Mouse (Mus musculus): Measurements from ENCODE around the gene Myf5. TPM values are rescaled to one million over a fixed set of nuclear protein-coding genes. Genes with fewer than 3 reads are reported as not detected.

Myf5 gene
- polyA plus RNA-seq, 2 experiments = 9.0 to 24.4 TPM

DNA sequence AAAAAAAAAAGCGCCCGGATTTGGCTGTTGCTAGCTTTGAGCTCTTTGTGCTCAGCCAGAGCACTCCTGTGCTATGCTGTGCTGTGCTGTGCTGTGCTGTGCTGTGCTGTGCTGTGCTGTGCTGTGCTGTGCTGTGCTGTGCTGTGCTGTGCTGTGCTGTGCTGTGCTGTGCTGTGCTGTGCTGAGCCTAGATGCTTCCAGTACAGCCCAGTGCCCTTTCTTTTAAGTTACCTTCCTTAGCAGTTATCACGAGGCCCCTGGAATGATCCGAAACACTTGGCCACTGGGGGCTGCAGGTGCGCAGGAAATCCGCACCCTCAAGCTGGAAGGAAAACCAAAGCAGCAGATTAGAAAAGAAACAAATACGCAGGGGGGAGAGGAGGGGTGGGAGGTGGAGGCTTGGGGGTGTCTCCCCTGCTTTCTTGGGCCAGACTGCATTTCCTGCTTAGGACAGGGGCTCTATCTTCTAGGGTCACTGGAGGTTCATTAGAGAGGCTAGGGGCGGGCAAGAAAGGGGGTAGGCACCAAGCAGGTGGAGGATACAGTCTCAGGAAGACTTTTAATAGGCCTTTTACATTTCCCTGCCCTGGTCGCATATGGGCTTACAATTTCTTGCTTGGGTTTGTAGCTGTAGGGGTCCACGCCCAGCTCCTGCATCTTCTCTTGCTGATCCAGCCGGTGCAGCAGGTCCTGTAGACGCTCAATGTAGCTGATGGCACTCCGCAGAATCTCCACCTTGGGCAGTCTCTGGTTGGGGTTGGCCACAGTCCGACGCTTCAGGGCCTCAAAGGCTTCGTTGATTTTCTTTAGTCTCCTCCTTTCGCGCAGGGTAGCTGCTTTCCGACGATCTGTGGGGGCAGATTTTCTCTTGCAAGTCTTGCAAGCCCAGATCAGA lies 7.9 kb upstream of the Myf5 start:
- H3K4me1 ChIP-seq (ENCODE audit: control insufficient read depth, insufficient read depth, low read length) = peaks cover 7% of the 10 kb centered on the region; the same call in 1 of the 2 replicates
- no peak overlapping the region for H3K27ac ChIP-seq (replicated peaks; ENCODE audit: low read depth, low read length)
- peak overlapping the region; percentile 40; the same call in 1 of the 2 replicates for H3K9ac ChIP-seq (ENCODE audit: low read depth, low read length, severe bottlenecking)
- ATAC-seq (ENCODE audit: low FRiP score, low read depth) (peak; percentile 39; the same call in 1 of the 2 replicates), DNase-seq (ENCODE audit: low spot score) (no peak)
- H3K9me3 ChIP-seq (ENCODE audit: control insufficient read depth, low read length) = no peaks in the 10 kb centered on the region
- no peaks in the 10 kb centered on the region for H3K36me3 ChIP-seq (ENCODE audit: control insufficient read depth, insufficient read depth, low read length)
- peak overlapping the region; percentile 47 for H3K4me2 ChIP-seq (replicated peaks; ENCODE audit: low read depth, low read length, severe bottlenecking)
- TF ChIP-seq POLR2A (IDR thresholded peaks at IDR 0.05; ENCODE audit: borderline replicate concordance, extremely low read depth, insufficient read depth, insufficient read length) = no peak
- no peaks in the 10 kb centered on the region for H3K27me3 ChIP-seq (ENCODE audit: control insufficient read depth, insufficient read depth, low read length)
- WGBS = 35% methylated on average over 20 of the region's 20 CpGs
- peak overlapping the region; percentile 31 for H3K4me3 ChIP-seq (replicated peaks; ENCODE audit: low read length)

DNA sequence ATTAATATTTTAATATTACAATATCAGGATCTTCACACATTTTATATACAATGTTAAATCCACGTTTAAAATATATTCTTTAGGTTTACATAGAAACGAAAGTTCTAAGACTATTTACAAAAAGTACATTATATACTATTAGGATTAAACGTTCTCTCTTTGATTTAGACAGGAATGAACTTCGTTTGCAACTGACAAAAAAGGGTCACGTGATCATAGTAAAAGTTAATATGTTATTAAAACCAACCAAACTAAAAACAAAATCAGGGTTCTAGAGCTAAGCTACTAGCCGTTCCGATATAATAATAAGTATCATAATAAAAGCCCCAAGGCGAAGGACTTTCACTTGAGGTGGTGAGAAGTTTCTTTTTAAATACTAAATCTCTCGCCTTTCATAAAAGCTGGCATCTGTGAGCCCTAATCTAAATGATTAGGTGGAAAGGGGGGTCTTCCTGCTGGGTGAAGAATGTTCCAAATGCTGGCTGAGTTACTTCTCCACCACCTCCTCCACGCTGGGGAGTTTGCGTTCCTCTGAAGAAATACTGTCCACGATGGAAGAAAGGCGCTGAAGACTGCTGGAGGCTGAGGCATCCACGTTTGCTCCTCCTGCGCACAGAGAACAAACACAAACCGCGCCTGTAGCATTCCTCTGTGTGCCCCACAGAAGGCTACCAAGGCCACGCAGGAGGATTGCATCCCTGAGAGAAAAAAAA lies 7.1 kb upstream of the Myf5 start:
- peak overlapping the region; percentile 47 for H3K4me2 ChIP-seq (replicated peaks; ENCODE audit: low read depth, low read length, severe bottlenecking)
- H3K4me3 ChIP-seq (replicated peaks; ENCODE audit: low read length) = peak overlapping the region; percentile 31
- DNase-seq (ENCODE audit: low spot score) (no peak), ATAC-seq (ENCODE audit: low FRiP score, low read depth) (no peak)
- no peak for TF ChIP-seq POLR2A (IDR thresholded peaks at IDR 0.05; ENCODE audit: borderline replicate concordance, extremely low read depth, insufficient read depth, insufficient read length)
- H3K9ac ChIP-seq (ENCODE audit: low read depth, low read length, severe bottlenecking) = peak overlapping the region; percentile 40; the same call in 1 of the 2 replicates
- H3K9me3 ChIP-seq (ENCODE audit: control insufficient read depth, low read length) = no peaks in the 10 kb centered on the region
- no peaks in the 10 kb centered on the region for H3K27me3 ChIP-seq (ENCODE audit: control insufficient read depth, insufficient read depth, low read length)
- 27% methylated on average over 18 of the region's 18 CpGs for WGBS
- peaks cover 7% of the 10 kb centered on the region; the same call in 1 of the 2 replicates for H3K4me1 ChIP-seq (ENCODE audit: control insufficient read depth, insufficient read depth, low read length)
- H3K27ac ChIP-seq (replicated peaks; ENCODE audit: low read depth, low read length) = no peak overlapping the region
- H3K36me3 ChIP-seq (ENCODE audit: control insufficient read depth, insufficient read depth, low read length) = no peaks in the 10 kb centered on the region

DNA sequence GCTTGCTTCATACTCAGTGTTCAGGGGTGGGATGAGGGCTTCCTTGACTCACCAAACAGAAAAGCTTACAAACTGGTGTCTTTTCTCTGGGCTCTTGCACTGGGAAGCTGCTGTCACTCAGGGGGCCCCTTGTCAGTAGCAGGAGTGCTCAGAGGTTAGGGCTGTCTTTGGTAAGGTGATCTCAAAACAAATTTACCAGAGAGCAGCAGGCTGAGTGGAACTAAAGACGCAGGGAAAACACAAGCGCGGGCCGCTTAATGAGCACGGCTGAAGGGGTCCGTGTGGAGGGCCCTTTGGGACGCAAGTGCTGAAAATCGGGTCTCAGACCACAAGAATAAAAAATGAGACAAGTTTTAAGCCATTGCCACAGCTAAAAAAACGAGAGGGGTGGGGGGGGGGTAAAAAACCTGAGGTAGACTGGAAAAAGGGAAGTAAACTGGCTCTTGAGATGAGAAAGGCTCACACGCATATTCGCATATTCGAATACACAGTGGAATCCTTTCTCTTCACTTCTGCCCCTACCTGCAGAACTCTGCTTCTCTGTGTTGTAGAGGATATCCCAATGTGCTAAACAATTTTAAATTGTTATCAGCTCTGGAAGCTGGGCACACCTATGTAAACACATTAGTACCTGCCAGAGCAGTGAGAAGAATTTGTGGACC lies 2.9 kb upstream of the Myf5 start:
- Histone ChIP-seq H3K27ac (replicated peaks; ENCODE audit: low read depth, low read length) (no peak overlapping the region), H3K36me3 (ENCODE audit: control insufficient read depth, insufficient read depth, low read length) (no peaks in the 10 kb centered on the region), H3K4me2 (replicated peaks; ENCODE audit: low read depth, low read length, severe bottlenecking) (peak overlapping the region; percentile 21; the same call in 1 of the 2 replicates), H3K9me3 (ENCODE audit: control insufficient read depth, low read length) (no peaks in the 10 kb centered on the region), H3K4me3 (replicated peaks; ENCODE audit: low read length) (no peak overlapping the region), H3K4me1 (ENCODE audit: control insufficient read depth, insufficient read depth, low read length) (peaks cover 5% of the 10 kb centered on the region; the same call in 1 of the 2 replicates), H3K27me3 (ENCODE audit: control insufficient read depth, insufficient read depth, low read length) (no peaks in the 10 kb centered on the region; the same call in 1 of the 2 replicates), H3K9ac (ENCODE audit: low read depth, low read length, severe bottlenecking) (no peak overlapping the region)
- DNase-seq (ENCODE audit: low spot score) = no peak
- 23% methylated on average over 12 of the region's 12 CpGs for WGBS
- TF ChIP-seq POLR2A (IDR thresholded peaks at IDR 0.05; ENCODE audit: borderline replicate concordance, extremely low read depth, insufficient read depth, insufficient read length) = no peak
- ATAC-seq (ENCODE audit: low FRiP score, low read depth) = no peak

DNA sequence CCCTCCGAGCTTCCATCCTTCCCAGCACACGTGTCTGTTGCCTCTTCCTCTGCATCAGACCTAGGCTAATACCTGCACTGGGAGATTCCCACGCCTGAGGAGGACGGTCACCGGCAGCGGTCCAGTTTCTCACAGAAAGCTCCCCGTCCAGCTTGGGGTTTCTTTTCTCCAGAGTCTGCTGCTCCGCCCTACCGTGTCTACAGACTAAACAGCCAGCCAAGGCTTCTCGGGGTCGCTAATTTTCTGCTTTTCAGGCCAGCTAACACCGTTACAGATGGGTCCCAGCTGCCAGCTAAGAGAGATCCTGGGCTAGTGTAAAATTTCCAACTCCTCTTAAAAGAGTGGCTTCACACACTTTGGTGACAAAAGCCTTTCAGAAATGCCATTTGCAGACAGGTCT lies 836 bp upstream of the Myf5 start:
- Histone ChIP-seq H3K27ac (replicated peaks; ENCODE audit: low read depth, low read length) (no peak overlapping the region), H3K36me3 (ENCODE audit: control insufficient read depth, insufficient read depth, low read length) (no peaks in the 10 kb centered on the region), H3K4me2 (replicated peaks; ENCODE audit: low read depth, low read length, severe bottlenecking) (no peak overlapping the region), H3K4me1 (ENCODE audit: control insufficient read depth, insufficient read depth, low read length) (peaks cover under 1% of the 10 kb centered on the region; the same call in 1 of the 2 replicates), H3K9ac (ENCODE audit: low read depth, low read length, severe bottlenecking) (no peak overlapping the region), H3K27me3 (ENCODE audit: control insufficient read depth, insufficient read depth, low read length) (no peaks in the 10 kb centered on the region; the same call in 1 of the 2 replicates), H3K4me3 (replicated peaks; ENCODE audit: low read length) (0 out of 2 replicates have a peak overlapping the region, but pooled peaks have one; percentile 4), H3K9me3 (ENCODE audit: control insufficient read depth, low read length) (no peaks in the 10 kb centered on the region)
- no peak for ATAC-seq (ENCODE audit: low FRiP score, low read depth)
- WGBS = 44% methylated on average over 12 of the region's 12 CpGs
- DNase-seq (ENCODE audit: low spot score) = peak; percentile 22
- no peak for TF ChIP-seq POLR2A (IDR thresholded peaks at IDR 0.05; ENCODE audit: borderline replicate concordance, extremely low read depth, insufficient read depth, insufficient read length)
